Mouse (Mus musculus) urinary bladder, postnatal 0 days (tissue): ENCODE measurements around the gene Zfp386. TPM values are rescaled to one million over a fixed set of nuclear protein-coding genes. Genes with fewer than 3 reads are reported as not detected.

ENCODE experiments used
- polyA plus RNA-seq: library from polyadenylated mRNA; unstranded; fragments of >200 nt; fragmentation: Nextera tagmentation; extraction: Ambion mirVana; gene quantifications from 2 replicates; pipeline ENCODE4 v1.2.1, GENCODE M21; 2015

The Zfp386 gene
- 24.2 and 26.7 TPM in 2 replicates for polyA plus RNA-seq

GRCm38 (mm10) chr12:116047440-116048377 lies at the start of gene Zfp386:
Gene Zfp386 (plus strand): TSS chr12:116047724.

GRCm38 (mm10) chr12:116077074-116077854 lies 29.7 kb downstream of the Zfp386 start, which contains the start of gene Vipr2:
Gene Vipr2 (plus strand): TSS chr12:116077726.

Other genes with a start within 250 kb of the Zfp386 start
- 0.26 and 0.34 TPM in 2 replicates for gene Vipr2, start 30.0 kb downstream of the Zfp386 start, polyA plus RNA-seq
- 7.3 and 8.9 TPM in 2 replicates for gene Wdr60, start 215.3 kb downstream of the Zfp386 start, polyA plus RNA-seq
- gene Gm11027, start 227.7 kb downstream of the Zfp386 start, polyA plus RNA-seq: not detected in 2 replicates
- 25.9 and 30.2 TPM in 2 replicates for gene Esyt2, start 233.5 kb downstream of the Zfp386 start, polyA plus RNA-seq